Mouse (Mus musculus): Measurements from ENCODE around the gene Tfcp2l1. TPM values are rescaled to one million over a fixed set of nuclear protein-coding genes. Genes with fewer than 3 reads are reported as not detected.

The Tfcp2l1 gene
- polyA plus RNA-seq, 1 experiment from 2014 or later: 1.2 TPM

DNA sequence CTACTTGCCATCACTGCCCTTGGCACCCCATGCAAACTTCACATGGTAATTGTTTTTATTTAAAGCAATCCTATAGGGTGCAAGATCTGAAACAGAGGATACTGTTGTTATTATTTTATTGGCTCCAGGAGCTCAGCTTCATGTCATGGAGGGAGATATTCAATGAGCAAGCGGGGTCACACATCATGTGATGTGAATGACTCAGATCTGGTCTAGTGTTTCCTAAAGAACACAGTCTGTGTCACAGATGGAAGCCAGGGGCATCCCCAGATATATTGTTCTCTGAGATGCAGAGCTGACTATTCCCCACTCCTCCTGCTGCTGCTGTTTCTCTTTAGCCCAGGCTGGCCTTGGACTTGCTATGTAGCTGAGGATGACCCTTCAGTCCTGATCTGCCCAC lies 72.2 kb downstream of the Tfcp2l1 start:
- Histone ChIP-seq H3K27me3 (ENCODE audit: control insufficient read depth, insufficient read depth, low read depth, low read length) (no peaks in the 10 kb centered on the region), H3K4me2 (ENCODE audit: low read depth, low read length) (no peak overlapping the region), H3K9me3 (replicated peaks; ENCODE audit: control insufficient read depth, low read length) (no peaks in the 10 kb centered on the region), H3K27ac (ENCODE audit: low read length) (no peak overlapping the region), H3K9ac (ENCODE audit: low read depth, low read length) (no peak overlapping the region), H3K4me3 (ENCODE audit: low read depth, low read length) (no peak overlapping the region), H3K4me1 (ENCODE audit: control insufficient read depth, low read depth, low read length) (no peaks in the 10 kb centered on the region), H3K36me3 (ENCODE audit: control insufficient read depth, insufficient read depth) (no peaks in the 10 kb centered on the region)
- no peak for ATAC-seq (ENCODE audit: low read depth)
- 50% methylated on average over 1 of the region's 1 CpGs for WGBS (ENCODE audit: insufficient replicate concordance)

DNA sequence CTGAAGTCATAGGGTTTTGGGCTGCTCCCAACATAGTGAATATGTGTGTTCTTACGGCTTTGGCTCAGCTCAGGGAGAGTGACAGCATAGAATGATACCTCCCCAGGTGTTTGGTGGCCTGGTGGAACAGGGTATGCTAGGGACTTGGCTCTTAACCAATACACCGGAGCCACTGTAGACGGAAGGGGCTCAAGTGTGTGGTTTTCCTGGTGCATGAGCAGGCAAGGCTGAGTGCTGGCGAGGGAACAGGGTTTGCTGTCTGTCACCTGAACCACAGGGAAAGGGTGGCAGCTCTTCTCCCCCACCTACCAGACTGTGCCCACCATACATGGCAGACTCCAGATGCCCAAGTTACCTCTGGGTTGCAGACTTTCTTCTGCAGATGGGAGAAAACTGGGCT lies 83.9 kb downstream of the Tfcp2l1 start:
- Histone ChIP-seq H3K9me3 (replicated peaks; ENCODE audit: control insufficient read depth, low read length) (no peaks in the 10 kb centered on the region), H3K9ac (ENCODE audit: low read depth, low read length) (no peak overlapping the region), H3K27ac (ENCODE audit: low read length) (no peak overlapping the region), H3K4me2 (ENCODE audit: low read depth, low read length) (no peak overlapping the region), H3K4me3 (ENCODE audit: low read depth, low read length) (no peak overlapping the region), H3K4me1 (ENCODE audit: control insufficient read depth, low read depth, low read length) (no peaks in the 10 kb centered on the region), H3K27me3 (ENCODE audit: control insufficient read depth, insufficient read depth, low read depth, low read length) (no peaks in the 10 kb centered on the region), H3K36me3 (ENCODE audit: control insufficient read depth, insufficient read depth) (no peaks in the 10 kb centered on the region)
- no peak for ATAC-seq (ENCODE audit: low read depth)
- 28% methylated on average over 4 of the region's 4 CpGs for WGBS (ENCODE audit: insufficient replicate concordance)

DNA sequence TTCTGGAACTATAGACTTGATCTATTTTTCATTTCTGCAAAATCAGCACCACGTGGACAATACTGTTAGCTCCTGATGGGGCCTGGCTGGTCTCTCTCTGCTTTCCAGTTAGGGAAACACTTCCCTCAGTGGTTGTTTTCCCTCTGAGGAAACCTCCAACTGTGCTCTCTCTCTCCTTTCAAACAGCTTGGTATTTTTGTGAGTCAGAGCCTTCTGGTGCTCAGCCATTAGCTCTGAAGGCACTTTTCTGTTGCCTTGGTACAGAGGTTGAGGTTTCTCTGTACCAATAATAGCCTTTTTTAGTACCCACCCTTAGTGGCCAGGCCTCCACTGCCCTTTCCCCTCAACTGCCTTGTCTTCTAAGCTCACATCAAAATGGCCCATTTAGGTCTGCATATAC lies 88.5 kb downstream of the Tfcp2l1 start:
- Histone ChIP-seq H3K27ac (ENCODE audit: low read length) (no peak overlapping the region), H3K9me3 (replicated peaks; ENCODE audit: control insufficient read depth, low read length) (no peaks in the 10 kb centered on the region), H3K36me3 (ENCODE audit: control insufficient read depth, insufficient read depth) (no peaks in the 10 kb centered on the region), H3K4me3 (ENCODE audit: low read depth, low read length) (no peak overlapping the region), H3K4me1 (ENCODE audit: control insufficient read depth, low read depth, low read length) (no peaks in the 10 kb centered on the region), H3K4me2 (ENCODE audit: low read depth, low read length) (no peak overlapping the region), H3K27me3 (ENCODE audit: control insufficient read depth, insufficient read depth, low read depth, low read length) (no peaks in the 10 kb centered on the region), H3K9ac (ENCODE audit: low read depth, low read length) (no peak overlapping the region)
- 36% methylated on average over 1 of the region's 1 CpGs for WGBS (ENCODE audit: insufficient replicate concordance)
- ATAC-seq (ENCODE audit: low read depth): no peak

- 65% methylated on average over 6 of the region's 6 CpGs for WGBS (ENCODE audit: insufficient replicate concordance)
- H3K9ac ChIP-seq (ENCODE audit: low read depth, low read length): no peak overlapping the region
- no peaks in the 10 kb centered on the region for H3K9me3 ChIP-seq (replicated peaks; ENCODE audit: control insufficient read depth, low read length)
- H3K4me2 ChIP-seq (ENCODE audit: low read depth, low read length): no peak overlapping the region
- no peak overlapping the region for H3K4me3 ChIP-seq (ENCODE audit: low read depth, low read length)
- H3K27ac ChIP-seq (ENCODE audit: low read length): no peak overlapping the region
- no peaks in the 10 kb centered on the region for H3K4me1 ChIP-seq (ENCODE audit: control insufficient read depth, low read depth, low read length)
- no peaks in the 10 kb centered on the region for H3K36me3 ChIP-seq (ENCODE audit: control insufficient read depth, insufficient read depth)
- H3K27me3 ChIP-seq (ENCODE audit: control insufficient read depth, insufficient read depth, low read depth, low read length): no peaks in the 10 kb centered on the region
- ATAC-seq (ENCODE audit: low read depth): no peak
Measured at GRCm38 (mm10) chr1:118718055-118718454, 90.3 kb downstream of the Tfcp2l1 start.

DNA sequence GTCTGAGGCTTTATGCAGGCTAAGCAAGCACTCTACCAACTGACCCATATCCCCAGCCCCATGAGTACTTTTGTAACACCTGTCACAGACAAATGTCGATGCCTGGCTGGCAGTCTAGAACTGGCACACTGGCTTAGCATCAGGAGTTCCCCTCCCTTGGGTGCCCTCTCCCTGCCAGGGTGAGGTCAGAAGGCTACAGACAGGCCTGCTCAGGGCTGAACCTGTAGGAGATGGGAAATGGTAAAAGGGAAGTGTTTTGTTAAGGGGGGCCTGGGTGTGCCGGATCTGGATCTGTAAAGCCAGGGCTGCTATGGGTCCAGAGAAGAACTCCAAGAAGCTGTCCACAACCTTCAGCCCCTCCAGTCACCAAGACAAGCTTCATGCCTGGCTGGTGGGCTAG lies 92.0 kb downstream of the Tfcp2l1 start:
- Histone ChIP-seq H3K4me2 (ENCODE audit: low read depth, low read length) (no peak overlapping the region), H3K4me1 (ENCODE audit: control insufficient read depth, low read depth, low read length) (no peaks in the 10 kb centered on the region), H3K9me3 (replicated peaks; ENCODE audit: control insufficient read depth, low read length) (no peaks in the 10 kb centered on the region), H3K27ac (ENCODE audit: low read length) (no peak overlapping the region), H3K4me3 (ENCODE audit: low read depth, low read length) (no peak overlapping the region), H3K36me3 (ENCODE audit: control insufficient read depth, insufficient read depth) (no peaks in the 10 kb centered on the region), H3K9ac (ENCODE audit: low read depth, low read length) (no peak overlapping the region), H3K27me3 (ENCODE audit: control insufficient read depth, insufficient read depth, low read depth, low read length) (no peaks in the 10 kb centered on the region)
- no peak for ATAC-seq (ENCODE audit: low read depth)
- 47% methylated on average over 2 of the region's 2 CpGs for WGBS (ENCODE audit: insufficient replicate concordance)

DNA sequence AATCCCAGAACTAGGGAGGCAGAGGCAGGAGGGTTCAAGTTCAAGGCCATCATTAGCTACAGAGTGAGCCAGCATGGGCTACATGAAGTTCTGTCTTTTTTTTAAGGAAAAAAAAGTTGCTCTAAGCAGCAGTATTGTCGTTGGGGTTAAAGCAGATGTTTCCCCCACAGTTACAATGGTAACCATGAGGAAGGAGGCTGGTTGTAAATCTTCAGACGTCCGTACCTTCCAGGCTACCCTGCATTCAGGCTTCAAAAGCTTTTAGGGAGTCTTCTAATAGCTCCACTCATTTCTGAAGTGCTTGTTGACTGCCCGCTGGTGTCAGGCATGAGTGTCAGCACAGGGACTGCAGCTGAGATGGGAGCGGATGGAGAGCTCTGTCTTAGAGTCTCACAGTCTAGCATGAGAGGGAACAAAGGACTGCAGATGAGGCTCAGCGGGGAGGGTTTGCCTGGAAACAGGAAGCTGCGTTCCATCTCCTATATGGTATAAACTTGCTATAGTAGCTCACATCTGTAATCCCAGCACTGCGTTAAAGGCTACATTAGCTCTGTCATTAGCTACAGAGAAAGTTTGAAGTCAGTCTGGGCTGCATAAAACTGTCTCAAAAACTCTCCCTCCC lies 92.8 kb downstream of the Tfcp2l1 start:
- no peaks in the 10 kb centered on the region for H3K36me3 ChIP-seq (ENCODE audit: control insufficient read depth, insufficient read depth)
- 32% methylated on average over 8 of the region's 8 CpGs for WGBS (ENCODE audit: insufficient replicate concordance)
- no peaks in the 10 kb centered on the region for H3K4me1 ChIP-seq (ENCODE audit: control insufficient read depth, low read depth, low read length)
- H3K9me3 ChIP-seq (replicated peaks; ENCODE audit: control insufficient read depth, low read length): no peaks in the 10 kb centered on the region
- no peak overlapping the region for H3K9ac ChIP-seq (ENCODE audit: low read depth, low read length)
- H3K4me2 ChIP-seq (ENCODE audit: low read depth, low read length): no peak overlapping the region
- no peaks in the 10 kb centered on the region for H3K27me3 ChIP-seq (ENCODE audit: control insufficient read depth, insufficient read depth, low read depth, low read length)
- ATAC-seq (ENCODE audit: low read depth): no peak
- H3K4me3 ChIP-seq (ENCODE audit: low read depth, low read length): no peak overlapping the region
- no peak overlapping the region for H3K27ac ChIP-seq (ENCODE audit: low read length)

- Histone ChIP-seq H3K9me3 (replicated peaks; ENCODE audit: control insufficient read depth, low read length) (no peaks in the 10 kb centered on the region), H3K4me3 (ENCODE audit: low read depth, low read length) (no peak overlapping the region), H3K4me1 (ENCODE audit: control insufficient read depth, low read depth, low read length) (no peaks in the 10 kb centered on the region), H3K27me3 (ENCODE audit: control insufficient read depth, insufficient read depth, low read depth, low read length) (no peaks in the 10 kb centered on the region), H3K27ac (ENCODE audit: low read length) (no peak overlapping the region), H3K36me3 (ENCODE audit: control insufficient read depth, insufficient read depth) (no peaks in the 10 kb centered on the region), H3K9ac (ENCODE audit: low read depth, low read length) (no peak overlapping the region), H3K4me2 (ENCODE audit: low read depth, low read length) (no peak overlapping the region)
- 49% methylated on average over 4 of the region's 4 CpGs for WGBS (ENCODE audit: insufficient replicate concordance)
- no peak for ATAC-seq (ENCODE audit: low read depth)
Measured at GRCm38 (mm10) chr1:118727075-118727474, 99.3 kb downstream of the Tfcp2l1 start.

DNA sequence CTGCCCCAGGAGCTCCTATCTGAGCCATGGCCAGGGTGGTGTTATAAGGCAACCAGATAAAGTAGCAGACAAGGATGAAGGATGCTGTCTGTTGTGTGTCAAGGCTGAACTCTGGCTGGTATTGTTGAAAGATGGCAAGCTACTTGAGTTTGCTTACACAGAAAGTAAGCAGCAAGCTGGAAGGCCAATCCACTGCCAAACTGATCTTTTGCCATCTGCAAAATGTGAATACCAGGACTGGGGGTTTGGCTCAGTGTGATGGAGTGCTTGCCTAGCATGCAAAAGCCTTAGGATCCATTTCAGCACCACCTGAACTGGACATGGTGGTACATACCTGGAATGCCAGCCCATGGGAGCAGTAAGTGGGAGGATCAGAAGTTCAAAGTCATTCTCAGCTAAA lies 101.1 kb downstream of the Tfcp2l1 start:
- H3K27me3 ChIP-seq (ENCODE audit: control insufficient read depth, insufficient read depth, low read depth, low read length): no peaks in the 10 kb centered on the region
- H3K9ac ChIP-seq (ENCODE audit: low read depth, low read length): no peak overlapping the region
- no peak overlapping the region for H3K27ac ChIP-seq (ENCODE audit: low read length)
- no peaks in the 10 kb centered on the region for H3K4me1 ChIP-seq (ENCODE audit: control insufficient read depth, low read depth, low read length)
- H3K9me3 ChIP-seq (replicated peaks; ENCODE audit: control insufficient read depth, low read length): no peaks in the 10 kb centered on the region
- no peaks in the 10 kb centered on the region for H3K36me3 ChIP-seq (ENCODE audit: control insufficient read depth, insufficient read depth)
- no peak overlapping the region for H3K4me3 ChIP-seq (ENCODE audit: low read depth, low read length)
- no peak overlapping the region for H3K4me2 ChIP-seq (ENCODE audit: low read depth, low read length)
- no peak for ATAC-seq (ENCODE audit: low read depth)

Data from liver, embryonic 16.5 days (tissue).